Mouse (Mus musculus) kidney, postnatal 0 days (tissue): ENCODE measurements around the gene Fgfr2. TPM values are rescaled to one million over a fixed set of nuclear protein-coding genes. Genes with fewer than 3 reads are reported as not detected.

ENCODE experiments used
- ATAC-seq: fragments of 200-750 bp; cut with Nextera tagmentation; replicated peaks from 2 replicates; pipeline ENCODE4 v1.8.0; 2017; ENCODE audit warnings: low read depth, moderate number of reproducible peaks, moderate TSS enrichment, moderate library complexity; ENCODE audit not compliant: low FRiP score
- DNase-seq: peaks from one replicate; pipeline ENCODE4 v3.0.0-alpha.2; 2016; ENCODE audit warnings: low spot score
- H3K27ac ChIP-seq: fragments of 300-500 bp; sonication (generic); 2 replicates; pipeline ENCODE4 v1.5.1; 2014; ENCODE audit warnings: mild to moderate bottlenecking
- H3K27me3 ChIP-seq: fragments of 300-500 bp; sonication (generic); 2 replicates; pipeline ENCODE4 v1.6.1; 2014; ENCODE audit warnings: low read length, mixed read lengths; ENCODE audit not compliant: insufficient read depth
- H3K36me3 ChIP-seq: fragments of 300-500 bp; sonication (generic); 2 replicates; pipeline ENCODE4 v1.6.1; 2014; ENCODE audit warnings: low read length, mixed read lengths; ENCODE audit not compliant: insufficient read depth
- H3K4me1 ChIP-seq: fragments of 300-500 bp; sonication (generic); replicated peaks from 2 replicates; pipeline ENCODE4 v1.6.1; 2014; ENCODE audit warnings: antibody characterized with exemption, low read length, mixed read lengths; ENCODE audit not compliant: insufficient read depth
- H3K4me2 ChIP-seq: fragments of 300-500 bp; sonication (generic); 2 replicates; pipeline ENCODE4 v1.6.1; 2014; ENCODE audit warnings: mild to moderate bottlenecking, low read length, moderate library complexity, mixed read lengths
- H3K4me3 ChIP-seq: fragments of 300-500 bp; sonication (generic); replicated peaks from 2 replicates; pipeline ENCODE4 v1.5.1; 2014; ENCODE audit warnings: low read depth, low read length
- H3K9ac ChIP-seq: fragments of 300-500 bp; sonication (generic); 2 replicates; pipeline ENCODE4 v1.6.1; 2014; ENCODE audit warnings: low read depth, low read length
- H3K9me3 ChIP-seq: fragments of 300-500 bp; sonication (generic); replicated peaks from 2 replicates; pipeline ENCODE4 v1.6.1; 2016; ENCODE audit warnings: low read length, inconsistent platforms, mixed read lengths
- CTCF ChIP-seq: IDR thresholded peaks from 2 replicates; pipeline ENCODE4 v1.5.1; 2016; ENCODE audit warnings: antibody characterized with exemption, low read depth, mild to moderate bottlenecking, moderate library complexity
- WGBS: fragments of 180-500 bp; shearing (Covaris S2); extraction: QIAGEN DNeasy Blood & Tissue Kit; methylation state at CpG from one replicate; pipeline ENCODE4 v1.1.7; 2014; 5-methylcytosine and 5-hydroxymethylcytosine counted together
- polyA plus RNA-seq: library from polyadenylated mRNA; unstranded; fragments of >200 nt; fragmentation: Nextera tagmentation; extraction: Ambion mirVana; gene quantifications from 2 replicates; pipeline ENCODE4 v1.2.1, GENCODE M21; 2015

Fgfr2 gene
- polyA plus RNA-seq, 1 experiment from 2014 or later = 79.8 TPM

DNA sequence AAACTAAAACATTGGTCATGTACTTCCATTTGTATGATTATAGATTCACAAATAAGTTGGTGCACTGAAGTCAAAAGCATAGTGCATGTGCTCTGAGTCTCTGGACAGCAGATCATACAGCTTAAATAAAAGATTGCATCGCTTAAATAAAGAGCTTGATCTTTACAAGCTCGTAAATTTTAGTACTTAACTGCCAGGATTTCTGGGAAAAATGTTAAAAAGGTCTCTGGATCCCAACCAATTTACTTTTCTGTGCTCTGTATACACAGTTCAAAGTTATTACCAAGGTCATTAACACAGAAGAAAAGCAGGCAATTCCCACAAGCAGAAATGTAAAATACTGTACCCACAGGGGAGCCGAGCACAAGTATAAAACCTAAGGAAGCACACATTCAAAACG, 292.2 kb downstream of the Fgfr2 start:
- 47% methylated on average over 4 of the region's 4 CpGs for WGBS
- Histone ChIP-seq H3K9me3 (no peaks in the 10 kb centered on the region), H3K4me1 (no peaks in the 10 kb centered on the region), H3K27ac (0 out of 2 replicates have a peak overlapping the region, but pooled peaks have one; percentile 40), H3K4me3 (no peak overlapping the region), H3K36me3 (peaks cover 23% of the 10 kb centered on the region), H3K27me3 (no peaks in the 10 kb centered on the region), H3K9ac (no peak overlapping the region), H3K4me2 (no peak overlapping the region)
- ATAC-seq (no peak), DNase-seq (peak; percentile 69)
- TF ChIP-seq CTCF = no peak

DNA sequence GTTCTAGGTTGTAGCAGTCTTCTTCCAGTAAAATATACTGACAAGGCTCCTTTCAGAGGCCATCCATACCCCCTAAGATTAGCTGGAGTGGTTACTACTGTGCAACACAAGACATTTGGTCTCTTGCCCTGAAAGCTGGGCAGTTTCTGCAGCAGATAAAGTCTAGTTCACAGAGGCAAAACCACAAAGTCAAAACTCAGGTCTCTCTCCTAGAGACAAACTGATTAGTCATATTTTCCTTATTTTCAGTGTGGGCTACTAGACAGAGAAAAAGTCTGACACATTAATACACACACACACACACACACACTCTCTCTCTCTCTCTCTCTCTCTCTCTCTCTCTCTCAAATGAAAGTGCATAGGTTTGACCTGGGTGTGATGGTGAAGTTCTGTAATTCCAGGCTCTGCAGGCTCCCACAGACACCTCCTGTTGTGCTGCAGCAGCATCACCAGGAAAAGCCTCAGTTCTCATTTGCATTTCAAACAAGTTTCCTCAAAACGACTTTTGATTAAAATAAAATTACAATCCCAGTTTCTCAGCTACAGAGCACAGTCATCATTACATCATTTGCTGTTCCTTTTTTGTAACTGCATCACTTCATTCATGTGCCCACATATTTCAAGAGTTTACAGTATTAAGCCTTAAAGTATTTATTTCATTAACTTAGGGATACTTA, 298.7 kb downstream of the Fgfr2 start:
- no peak for ATAC-seq
- Histone ChIP-seq H3K4me3 (no peak overlapping the region), H3K4me2 (no peak overlapping the region), H3K27me3 (no peaks in the 10 kb centered on the region), H3K9ac (no peak overlapping the region), H3K36me3 (peaks cover 16% of the 10 kb centered on the region), H3K4me1 (no peaks in the 10 kb centered on the region), H3K9me3 (no peaks in the 10 kb centered on the region), H3K27ac (no peak overlapping the region)
- no peak for DNase-seq
- WGBS = 21% methylated on average over 1 of the region's 1 CpGs
- no peak for TF ChIP-seq CTCF

DNA sequence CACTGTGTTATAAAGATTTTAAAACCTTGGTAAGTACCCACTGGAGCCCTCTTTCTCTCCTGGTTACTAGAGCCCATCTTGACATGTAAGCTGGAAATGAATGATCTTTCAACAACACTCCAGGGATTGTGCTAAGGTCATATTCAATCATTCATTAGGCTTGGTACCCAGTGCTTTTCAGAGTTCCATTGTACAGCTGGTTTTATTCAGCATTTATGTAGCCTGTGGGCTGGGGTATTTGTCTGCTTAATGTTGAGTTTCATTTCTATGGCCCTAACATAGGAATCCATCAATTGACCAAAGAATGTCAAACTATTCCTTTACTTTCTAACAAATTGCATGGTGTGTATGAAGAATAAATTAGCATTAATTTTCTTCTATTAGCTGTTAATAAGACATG, 299.3 kb downstream of the Fgfr2 start:
- H3K9ac ChIP-seq = no peak overlapping the region
- H3K4me3 ChIP-seq = no peak overlapping the region
- no peaks in the 10 kb centered on the region for H3K4me1 ChIP-seq
- no peak overlapping the region for H3K27ac ChIP-seq
- ATAC-seq = no peak
- TF ChIP-seq CTCF = no peak
- H3K4me2 ChIP-seq = no peak overlapping the region
- DNase-seq = no peak
- no peaks in the 10 kb centered on the region for H3K9me3 ChIP-seq
- H3K27me3 ChIP-seq = no peaks in the 10 kb centered on the region
- peaks cover 16% of the 10 kb centered on the region for H3K36me3 ChIP-seq

DNA sequence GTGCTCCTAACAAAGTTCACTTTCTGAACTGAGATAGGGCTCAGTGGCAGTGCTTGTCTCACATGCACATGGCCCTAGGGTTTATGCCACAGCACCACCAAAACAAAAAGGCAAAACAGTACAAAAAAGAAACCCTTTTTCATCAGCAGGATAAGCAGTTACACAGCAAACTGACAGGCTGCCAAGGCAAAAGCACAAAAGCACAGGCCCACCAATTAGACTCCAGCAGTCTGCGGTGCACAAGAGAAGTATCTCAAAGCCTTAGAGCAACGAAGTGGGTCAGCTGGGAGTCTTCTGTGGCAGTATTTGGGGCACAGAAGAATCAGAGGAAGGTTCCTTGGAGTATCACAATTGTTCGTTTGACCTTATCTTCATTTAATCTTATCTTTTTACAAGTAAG, 302.5 kb downstream of the Fgfr2 start:
- no peak for TF ChIP-seq CTCF
- Histone ChIP-seq H3K4me2 (no peak overlapping the region), H3K9ac (no peak overlapping the region), H3K36me3 (peaks cover 5% of the 10 kb centered on the region; the same call in 1 of the 2 replicates), H3K4me3 (no peak overlapping the region), H3K27ac (no peak overlapping the region), H3K9me3 (no peaks in the 10 kb centered on the region), H3K27me3 (no peaks in the 10 kb centered on the region), H3K4me1 (no peaks in the 10 kb centered on the region)
- DNase-seq (no peak), ATAC-seq (no peak)
- 78% methylated on average over 3 of the region's 3 CpGs for WGBS

DNA sequence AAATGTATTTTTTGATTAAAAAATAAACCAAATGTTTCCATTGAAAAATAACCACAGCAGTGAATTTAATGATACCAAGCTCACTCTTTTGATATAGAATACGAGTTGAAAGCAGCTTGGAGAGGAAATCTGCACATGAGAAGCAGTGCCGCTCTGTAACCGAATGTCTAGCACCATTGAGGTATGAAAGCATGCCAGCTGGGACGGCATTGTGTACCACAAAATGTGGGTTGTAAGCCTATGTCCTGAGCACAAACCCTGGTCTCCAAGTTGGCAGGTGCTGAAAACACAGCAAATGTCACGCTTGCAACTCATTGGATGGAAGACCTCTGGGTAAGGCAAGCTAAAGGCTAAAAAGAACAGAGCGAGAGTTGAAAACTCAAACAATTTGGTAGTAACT, 306.1 kb downstream of the Fgfr2 start:
- no peak for DNase-seq
- Histone ChIP-seq H3K4me1 (no peaks in the 10 kb centered on the region), H3K27me3 (no peaks in the 10 kb centered on the region), H3K4me3 (no peak overlapping the region), H3K4me2 (no peak overlapping the region), H3K27ac (no peak overlapping the region), H3K36me3 (no peaks in the 10 kb centered on the region), H3K9me3 (no peaks in the 10 kb centered on the region), H3K9ac (no peak overlapping the region)
- no peak for TF ChIP-seq CTCF
- no peak for ATAC-seq
- 96% methylated on average over 6 of the region's 6 CpGs for WGBS

DNA sequence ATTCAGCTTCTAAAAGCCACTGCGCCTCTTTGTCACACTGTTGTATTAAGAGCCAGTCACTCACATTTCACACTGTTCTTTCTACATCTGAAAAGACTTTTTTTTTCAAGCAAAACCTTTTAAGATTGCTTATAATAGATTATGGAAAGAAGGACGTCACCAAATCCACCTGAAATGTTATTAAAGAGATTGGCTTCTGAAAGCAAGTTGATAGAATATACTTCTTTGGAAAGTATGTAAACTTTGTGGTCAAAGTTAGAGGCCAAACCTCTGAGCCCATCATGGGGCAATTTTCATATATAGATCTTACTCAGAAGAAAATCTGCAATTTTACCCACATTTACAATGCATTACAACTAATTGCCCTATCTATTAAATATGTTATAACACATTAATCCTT, 306.6 kb downstream of the Fgfr2 start:
- H3K9me3 ChIP-seq = no peaks in the 10 kb centered on the region
- no peak overlapping the region for H3K4me3 ChIP-seq
- H3K9ac ChIP-seq = no peak overlapping the region
- no peak for TF ChIP-seq CTCF
- peaks cover 2% of the 10 kb centered on the region; the same call in 1 of the 2 replicates for H3K4me1 ChIP-seq
- whole genome bisulfite sequencing = 92% methylated on average over 2 of the region's 2 CpGs
- no peak overlapping the region for H3K27ac ChIP-seq
- H3K27me3 ChIP-seq = no peaks in the 10 kb centered on the region
- no peak overlapping the region for H3K4me2 ChIP-seq
- ATAC-seq (no peak), DNase-seq (no peak)
- no peaks in the 10 kb centered on the region for H3K36me3 ChIP-seq

DNA sequence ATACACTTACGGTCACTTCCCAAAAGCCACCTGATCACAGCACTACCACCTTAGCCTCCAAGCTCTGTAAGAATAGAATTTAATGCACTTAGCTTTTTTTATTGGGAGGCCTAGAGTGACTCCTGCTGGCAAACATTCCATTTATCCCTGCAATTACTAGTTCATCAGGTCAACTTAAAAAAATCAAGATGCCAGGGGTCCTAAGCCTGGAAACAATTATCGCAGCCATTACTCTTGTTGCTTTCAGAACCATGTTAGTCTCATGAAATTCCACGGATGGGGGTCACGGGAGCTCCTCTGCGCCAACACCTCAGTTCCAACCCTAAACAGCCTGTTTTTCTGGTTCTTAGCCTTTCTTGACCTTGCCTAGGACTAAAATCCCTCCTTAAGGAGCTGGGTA, 308.1 kb downstream of the Fgfr2 start:
- no peak for ATAC-seq

More for the DNA sequence above, 308.1 kb downstream of the Fgfr2 start:
- H3K27ac ChIP-seq = no peak overlapping the region
- DNase-seq = no peak
- no peak overlapping the region for H3K4me2 ChIP-seq
- H3K4me1 ChIP-seq = peaks cover 16% of the 10 kb centered on the region
- WGBS = 75% methylated on average over 5 of the region's 5 CpGs
- H3K9ac ChIP-seq = no peak overlapping the region
- peak; percentile 52 for TF ChIP-seq CTCF
- H3K27me3 ChIP-seq = no peaks in the 10 kb centered on the region
- H3K36me3 ChIP-seq = no peaks in the 10 kb centered on the region
- H3K9me3 ChIP-seq = no peaks in the 10 kb centered on the region
- H3K4me3 ChIP-seq = no peak overlapping the region
